Mouse (Mus musculus) stomach, postnatal 0 days (tissue): ENCODE measurements around the gene Chrm4. TPM values are rescaled to one million over a fixed set of nuclear protein-coding genes. Genes with fewer than 3 reads are reported as not detected.
A peak's percentile ranks its signal among the peaks of the same experiment; 100 is the strongest.

Experiments used
- ATAC-seq: fragments of 200-750 bp; cut with Nextera tagmentation; 2 replicates; pipeline ENCODE4 v1.8.0; 2017; ENCODE audit not compliant: low FRiP score, low TSS enrichment
- DNase-seq: peaks from one replicate; pipeline ENCODE4 v3.0.0-alpha.2; 2016; ENCODE audit warnings: low spot score
- H3K27ac ChIP-seq: fragments of 300-500 bp; sonication (generic); replicated peaks from 2 replicates; pipeline ENCODE4 v1.5.1; 2014; ENCODE audit warnings: mild to moderate bottlenecking, control low read depth
- H3K27me3 ChIP-seq: fragments of 300-500 bp; sonication (generic); 2 replicates; pipeline ENCODE4 v1.6.1; 2014; ENCODE audit warnings: low read length; ENCODE audit not compliant: control insufficient read depth, insufficient read depth
- H3K36me3 ChIP-seq: fragments of 300-500 bp; sonication (generic); 2 replicates; pipeline ENCODE4 v1.6.1; 2014; ENCODE audit warnings: low read length, mixed read lengths; ENCODE audit not compliant: control insufficient read depth, insufficient read depth
- H3K4me1 ChIP-seq: fragments of 300-500 bp; sonication (generic); replicated peaks from 2 replicates; pipeline ENCODE4 v1.6.1; 2014; ENCODE audit warnings: antibody characterized with exemption; ENCODE audit not compliant: control insufficient read depth, insufficient read depth
- H3K4me2 ChIP-seq: fragments of 300-500 bp; sonication (generic); replicated peaks from 2 replicates; pipeline ENCODE4 v1.6.1; 2014; ENCODE audit warnings: low read depth, mild to moderate bottlenecking, control low read depth, moderate library complexity
- H3K4me3 ChIP-seq: fragments of 300-500 bp; sonication (generic); 2 replicates; pipeline ENCODE4 v1.5.1; 2014; ENCODE audit warnings: low read depth, low read length, control low read depth
- H3K9ac ChIP-seq: fragments of 300-500 bp; sonication (generic); 2 replicates; pipeline ENCODE4 v1.6.1; 2014; ENCODE audit warnings: mild to moderate bottlenecking, low read length, control low read depth, mixed read lengths
- H3K9me3 ChIP-seq: fragments of 300-500 bp; sonication (generic); 2 replicates; pipeline ENCODE4 v1.6.1; 2016; ENCODE audit warnings: low read length; ENCODE audit not compliant: control insufficient read depth
- CTCF ChIP-seq: IDR thresholded peaks from 2 replicates; pipeline ENCODE4 v1.5.1; 2016; ENCODE audit warnings: antibody characterized with exemption, low read depth, mild to moderate bottlenecking, moderate library complexity
- EP300 ChIP-seq: optimal IDR thresholded peaks from 2 replicates; pipeline ENCODE3; 2016; ENCODE audit warnings: antibody characterized with exemption
- WGBS: fragments of 180-500 bp; shearing (Covaris S2); extraction: QIAGEN DNeasy Blood & Tissue Kit; methylation state at CpG from one replicate; pipeline ENCODE4 v1.1.7; 2014; 5-methylcytosine and 5-hydroxymethylcytosine counted together
- polyA plus RNA-seq: library from polyadenylated mRNA; unstranded; fragments of >200 nt; fragmentation: Nextera tagmentation; extraction: Ambion mirVana; gene quantifications from 2 replicates; pipeline ENCODE4 v1.2.1, GENCODE M21; 2015

Gene Chrm4
- polyA plus RNA-seq, 1 experiment from 2014 or later, result 0.08 TPM

DNA sequence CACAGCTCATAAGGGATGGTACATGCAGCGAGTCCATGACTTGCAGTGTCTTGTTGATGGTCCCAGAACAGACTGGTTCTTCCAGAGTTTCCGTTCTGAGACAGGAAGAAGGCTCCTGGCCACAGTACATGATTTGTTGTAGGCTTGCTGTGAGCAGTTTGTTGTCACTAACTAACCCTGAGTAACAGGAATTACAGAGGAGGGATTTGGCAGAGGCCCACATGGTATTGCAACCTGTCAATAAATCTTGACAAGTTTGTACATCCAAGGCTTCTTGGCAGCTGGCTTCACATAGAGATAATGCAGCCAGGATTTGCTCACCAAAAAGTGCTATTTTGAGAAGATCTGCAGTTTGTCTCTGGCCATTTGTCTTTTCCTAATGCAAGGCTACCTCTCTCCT, 20.9 kb upstream of the Chrm4 start:
- DNase-seq, result no peak
- H3K9ac ChIP-seq, result no peak overlapping the region
- no peak overlapping the region for H3K4me2 ChIP-seq
- H3K36me3 ChIP-seq, result peaks cover 5% of the 10 kb centered on the region; the same call in 1 of the 2 replicates
- no peaks in the 10 kb centered on the region for H3K27me3 ChIP-seq
- 0 out of 2 replicates have a peak, but pooled peaks have one; percentile 32 for ATAC-seq
- peak overlapping the region; percentile 40; the same call in 1 of the 2 replicates for H3K27ac ChIP-seq
- WGBS, result 75% methylated on average over 2 of the region's 2 CpGs
- TF ChIP-seq CTCF (no peak), EP300 (no peak)
- no peaks in the 10 kb centered on the region for H3K9me3 ChIP-seq
- no peaks in the 10 kb centered on the region; the same call in 1 of the 2 replicates for H3K4me1 ChIP-seq
- H3K4me3 ChIP-seq, result no peak overlapping the region

DNA sequence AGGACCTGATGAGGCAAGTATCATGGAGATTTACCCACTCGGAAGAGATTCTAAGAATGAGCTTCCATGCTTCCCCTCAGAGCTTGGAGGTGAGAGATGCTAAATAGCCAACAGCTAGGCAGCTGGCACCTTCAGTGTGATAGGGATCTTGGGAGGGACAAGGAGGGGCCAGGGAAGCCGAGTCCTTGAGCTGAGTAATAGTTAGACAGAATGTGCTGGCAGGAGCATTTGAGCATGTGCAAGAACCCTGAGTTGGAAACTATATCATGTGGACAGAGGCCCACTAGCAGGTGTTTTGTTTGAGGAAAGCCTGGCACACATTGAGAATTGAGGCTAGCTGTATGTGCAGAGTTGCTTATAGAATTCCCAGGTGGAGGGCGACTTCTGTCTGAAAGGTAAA, 14.4 kb upstream of the Chrm4 start:
- H3K27me3 ChIP-seq, result no peaks in the 10 kb centered on the region
- WGBS, result 51% methylated on average over 3 of the region's 3 CpGs
- ATAC-seq, result peak; percentile 72
- no peak overlapping the region for H3K4me3 ChIP-seq
- DNase-seq, result peak; percentile 34
- no peak overlapping the region for H3K4me2 ChIP-seq
- H3K36me3 ChIP-seq, result peaks cover 19% of the 10 kb centered on the region
- H3K4me1 ChIP-seq, result no peaks in the 10 kb centered on the region
- TF ChIP-seq CTCF (no peak), EP300 (no peak)
- no peak overlapping the region for H3K9ac ChIP-seq
- no peak overlapping the region for H3K27ac ChIP-seq
- H3K9me3 ChIP-seq, result no peaks in the 10 kb centered on the region

DNA sequence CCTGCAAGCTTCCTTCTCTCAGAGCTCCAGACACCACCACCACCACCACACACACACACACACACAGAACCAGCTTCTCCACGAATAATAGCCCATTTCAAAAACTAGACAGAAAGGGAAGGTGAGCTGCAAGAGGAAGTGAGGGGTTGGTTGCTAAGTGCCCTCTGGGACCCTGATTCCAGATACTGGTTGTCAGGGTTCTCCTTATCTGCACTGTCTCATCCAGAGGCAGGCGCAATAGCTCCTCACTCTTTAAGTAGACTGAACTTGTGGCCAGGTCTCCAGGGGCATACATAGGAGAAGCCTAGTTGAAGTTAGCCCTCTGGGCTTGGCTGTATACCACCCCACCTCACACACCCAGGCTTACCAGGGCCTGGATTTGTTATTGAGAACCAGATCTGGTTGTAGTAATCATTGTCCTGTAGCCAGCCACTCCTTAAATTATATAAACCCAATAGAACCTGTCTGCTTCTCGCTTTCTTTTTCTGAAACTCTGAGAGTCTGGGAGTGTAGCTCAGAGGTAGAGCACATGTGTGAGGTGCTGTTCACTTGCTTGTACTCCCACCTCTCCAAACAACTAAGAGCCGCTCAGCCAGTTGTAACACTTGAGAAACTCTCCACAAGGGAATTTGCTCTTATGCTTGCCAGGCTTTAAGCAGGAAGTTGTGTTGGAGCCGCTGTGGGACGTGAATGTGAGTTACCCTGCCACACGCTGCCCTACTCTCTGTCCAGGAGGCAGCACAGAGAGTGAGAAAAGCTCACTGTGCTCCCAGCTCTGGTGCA, 13.5 kb upstream of the Chrm4 start:
- ATAC-seq (no peak), DNase-seq (no peak)
- Histone ChIP-seq H3K4me3 (no peak overlapping the region), H3K27me3 (no peaks in the 10 kb centered on the region), H3K36me3 (peaks cover 27% of the 10 kb centered on the region), H3K27ac (no peak overlapping the region), H3K4me2 (no peak overlapping the region), H3K9ac (no peak overlapping the region), H3K4me1 (no peaks in the 10 kb centered on the region), H3K9me3 (no peaks in the 10 kb centered on the region)
- TF ChIP-seq CTCF (no peak), EP300 (no peak)
- 82% methylated on average over 7 of the region's 7 CpGs for WGBS

DNA sequence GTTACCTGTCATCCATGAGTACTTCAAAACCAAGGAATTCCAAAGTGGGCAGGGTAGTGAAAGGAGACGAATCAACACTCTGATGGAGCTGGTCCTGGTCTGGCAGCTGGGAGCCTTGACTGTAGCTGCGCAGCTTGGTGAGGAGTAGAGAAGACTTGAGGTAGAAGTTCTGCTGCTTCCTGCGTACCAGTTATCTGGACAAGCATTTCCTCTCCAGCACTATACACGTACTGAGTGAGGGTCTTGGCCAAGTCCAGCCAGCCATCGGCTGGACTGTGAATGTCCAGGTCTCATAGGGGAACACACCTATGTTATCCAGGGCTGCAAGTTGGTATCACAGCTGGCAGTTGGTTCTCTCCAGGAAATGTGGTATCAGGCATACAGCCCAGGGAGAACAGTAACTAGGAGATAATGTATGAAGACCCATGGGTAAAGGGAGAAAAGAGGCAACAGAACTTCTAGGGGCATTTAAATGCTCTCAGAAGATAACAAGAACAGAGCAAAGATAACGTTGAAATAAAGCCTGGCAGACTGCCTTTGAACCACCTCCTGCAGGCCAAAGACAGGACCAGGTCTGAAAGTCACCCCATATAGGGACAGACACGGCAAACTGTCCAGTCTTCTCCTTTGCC, 10.6 kb upstream of the Chrm4 start:
- DNase-seq (no peak), ATAC-seq (no peak)
- Histone ChIP-seq H3K27me3 (no peaks in the 10 kb centered on the region), H3K36me3 (peaks cover 21% of the 10 kb centered on the region), H3K9ac (no peak overlapping the region), H3K9me3 (no peaks in the 10 kb centered on the region), H3K27ac (no peak overlapping the region), H3K4me1 (no peaks in the 10 kb centered on the region), H3K4me3 (no peak overlapping the region), H3K4me2 (no peak overlapping the region)
- WGBS, result 84% methylated on average over 7 of the region's 7 CpGs
- TF ChIP-seq CTCF, result no peak
- TF ChIP-seq EP300, result no peak

DNA sequence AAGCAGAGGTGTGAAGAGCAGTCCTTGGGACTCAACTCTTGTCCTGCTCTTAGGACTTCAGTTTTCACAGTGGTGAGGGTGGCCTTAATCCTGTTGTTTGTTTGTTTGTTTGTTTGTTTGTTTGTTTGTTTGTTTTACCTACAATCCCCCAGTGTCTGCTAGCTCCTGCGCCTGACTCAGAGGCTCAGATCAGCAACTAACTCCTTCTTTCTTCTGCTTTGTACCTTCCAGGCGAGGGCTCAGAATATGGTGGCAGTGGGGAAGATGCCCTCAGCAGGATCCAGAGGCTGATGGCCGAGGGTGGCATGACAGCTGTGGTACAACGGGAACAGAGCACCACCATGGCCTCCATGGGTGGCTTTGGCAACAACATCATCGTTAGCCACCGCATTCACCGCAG, 10.0 kb upstream of the Chrm4 start:
- ATAC-seq, result no peak
- Histone ChIP-seq H3K4me2 (no peak overlapping the region), H3K9me3 (no peaks in the 10 kb centered on the region), H3K9ac (no peak overlapping the region), H3K4me1 (peaks cover 5% of the 10 kb centered on the region; the same call in 1 of the 2 replicates), H3K27me3 (no peaks in the 10 kb centered on the region; the same call in 1 of the 2 replicates), H3K4me3 (no peak overlapping the region), H3K36me3 (peaks cover 16% of the 10 kb centered on the region), H3K27ac (no peak overlapping the region)
- DNase-seq, result no peak
- TF ChIP-seq CTCF, result no peak
- no peak for TF ChIP-seq EP300
- whole genome bisulfite sequencing, result 94% methylated on average over 7 of the region's 7 CpGs

DNA sequence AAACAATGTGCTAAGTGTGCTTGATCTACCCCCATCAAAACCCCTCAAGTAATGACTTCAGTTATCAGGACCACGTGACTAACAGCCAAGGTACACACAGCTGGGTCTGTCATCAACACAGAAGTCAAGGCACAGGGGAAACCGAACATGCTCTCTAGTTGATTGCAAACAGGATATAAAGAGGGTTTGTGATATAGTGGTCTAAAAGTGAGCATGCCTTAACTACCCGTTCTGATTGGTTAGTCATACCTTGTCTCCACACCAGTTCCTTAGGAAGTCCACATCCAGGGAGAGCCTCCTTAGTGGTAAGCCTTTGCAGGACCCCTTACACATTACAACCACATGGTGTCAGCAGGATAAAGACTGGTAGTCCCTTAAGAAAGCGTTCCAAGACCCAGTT, 6.9 kb upstream of the Chrm4 start:
- peaks cover 16% of the 10 kb centered on the region for H3K36me3 ChIP-seq
- H3K9me3 ChIP-seq, result no peaks in the 10 kb centered on the region
- no peak for ATAC-seq
- peaks cover 10% of the 10 kb centered on the region for H3K4me1 ChIP-seq
- no peak overlapping the region for H3K27ac ChIP-seq
- TF ChIP-seq EP300 (no peak), CTCF (no peak)
- H3K27me3 ChIP-seq, result peaks cover 4% of the 10 kb centered on the region; the same call in 1 of the 2 replicates
- no peak overlapping the region for H3K9ac ChIP-seq
- H3K4me2 ChIP-seq, result no peak overlapping the region
- H3K4me3 ChIP-seq, result no peak overlapping the region
- 56% methylated on average over 4 of the region's 4 CpGs for WGBS
- DNase-seq, result no peak
